Mouse (Mus musculus): ENCODE results near the gene AC141477.1.

Gene AC141477.1

DNA sequence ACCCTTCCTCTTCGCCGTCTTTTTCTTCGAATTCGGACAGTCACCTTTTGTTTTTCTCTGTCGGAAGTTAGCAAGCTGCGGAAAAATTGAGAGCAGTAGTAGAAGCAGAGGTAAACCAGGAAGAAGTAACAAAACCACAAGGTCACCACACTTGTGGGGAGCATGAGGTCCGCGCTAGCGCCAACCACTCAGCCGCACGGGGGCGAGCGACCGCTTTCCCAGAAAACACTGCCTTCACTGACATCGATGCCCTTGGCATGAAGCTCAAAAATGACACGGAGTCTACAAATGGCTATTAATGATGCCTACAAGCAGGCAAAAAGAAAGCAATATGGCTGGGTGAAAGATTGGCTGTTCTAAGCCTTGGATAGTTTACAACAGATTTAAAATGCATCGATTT, at the start of gene AC141477.1:
AC141477.1 (minus strand) TSS at position 164 of the 400 bp plus-strand sequence.
- DNase-seq (ENCODE audit: low spot score) = no peak

- DNase-seq (ENCODE audit: low spot score) = no peak
Observed at GRCm38 (mm10) chr10:76489205-76489604, 49.0 kb upstream of the AC141477.1 start.

DNA sequence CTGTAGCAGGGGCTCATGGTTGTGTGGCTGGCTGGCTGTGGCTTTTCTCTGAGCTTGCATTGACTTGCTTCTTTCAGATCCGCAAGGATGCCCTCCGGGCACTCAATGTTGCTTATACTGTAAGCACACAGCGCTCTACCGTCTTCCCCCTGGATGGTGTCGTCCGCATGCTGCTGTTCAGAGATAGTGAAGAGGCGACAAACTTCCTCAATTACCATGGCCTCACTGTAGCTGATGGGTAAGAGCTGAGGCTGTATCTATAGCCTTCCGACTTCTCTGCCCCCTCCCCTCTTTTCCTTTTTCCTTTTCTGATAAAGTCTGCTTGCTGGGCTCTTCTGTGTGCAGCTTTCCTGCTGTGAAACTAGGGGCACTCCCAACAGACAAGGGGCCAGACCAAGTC, 48.0 kb upstream of the AC141477.1 start:
- DNase-seq (ENCODE audit: low spot score) = no peak

DNA sequence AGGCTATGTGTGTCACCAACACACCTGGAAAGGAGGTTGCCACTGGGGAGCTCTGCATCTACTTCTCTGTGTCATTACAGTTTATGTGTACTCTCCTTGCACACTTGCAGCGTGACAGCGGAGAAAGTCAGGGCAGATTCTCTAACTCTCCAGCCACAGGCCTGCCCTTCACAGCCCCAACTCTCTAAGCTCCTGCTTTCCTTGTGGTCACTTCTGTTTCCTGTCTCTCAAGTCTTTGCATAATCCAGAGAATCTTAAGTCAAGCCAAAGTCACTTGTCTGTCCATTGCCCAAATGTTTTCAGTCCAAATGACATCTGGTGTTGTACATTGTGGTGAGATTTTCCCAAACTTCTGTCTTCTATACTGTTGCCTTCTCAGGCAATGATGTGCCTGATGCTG, 46.1 kb upstream of the AC141477.1 start:
- no peak for DNase-seq (ENCODE audit: low spot score)

- no peak for DNase-seq (ENCODE audit: low spot score)
Observed at GRCm38 (mm10) chr10:76481480-76481879, 41.2 kb upstream of the AC141477.1 start.

DNA sequence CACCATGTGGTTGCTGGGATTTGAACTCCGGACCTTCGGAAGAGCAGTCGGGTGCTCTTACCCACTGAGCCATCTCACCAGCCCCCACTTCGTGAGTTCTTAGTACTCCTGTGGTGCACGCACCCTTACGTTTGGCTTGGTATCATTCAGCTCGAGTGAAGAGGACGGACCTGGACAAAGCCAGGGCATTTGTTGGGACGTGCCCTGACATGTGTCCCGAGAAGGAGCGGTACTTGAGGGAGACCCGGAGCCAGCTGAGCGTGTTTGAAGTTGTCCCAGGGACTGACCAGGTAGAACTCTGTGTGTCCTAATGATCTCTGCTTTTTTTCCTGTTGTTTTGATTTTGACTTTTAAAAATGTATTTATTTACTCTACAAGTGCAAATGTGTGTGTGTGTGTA, 40.6 kb upstream of the AC141477.1 start:
- DNase-seq (ENCODE audit: low spot score) = no peak

DNA sequence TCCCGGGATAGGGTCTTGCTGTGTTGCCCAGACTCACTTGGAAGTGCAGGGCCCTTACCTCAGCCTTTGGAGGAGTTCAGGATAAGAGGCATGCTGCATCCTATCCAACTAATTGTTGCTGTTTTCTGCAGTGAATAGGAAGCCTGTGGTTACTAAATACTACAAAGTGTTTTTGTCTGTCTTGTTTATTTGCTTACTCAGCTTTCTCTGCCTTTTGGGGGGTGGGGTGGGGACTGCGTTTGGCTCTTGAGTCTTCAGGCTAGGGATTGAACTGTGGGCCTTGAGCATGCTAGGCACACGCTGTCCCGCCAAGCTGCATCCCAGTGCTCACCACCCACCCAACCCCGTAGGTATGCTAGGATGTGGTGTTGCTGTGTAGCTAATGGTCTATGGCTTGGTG, 33.5 kb upstream of the AC141477.1 start:
- DNase-seq (ENCODE audit: low spot score) = no peak

- DNase-seq (ENCODE audit: low spot score) = peak; percentile 96
Observed at GRCm38 (mm10) chr10:76468203-76469162, 28.2 kb upstream of the AC141477.1 start, which contains the start of the genes Mcm3ap and Ybey. Gene Mcm3ap, plus strand, starts transcription at chr10:76468927. Gene Ybey, minus strand, starts transcription at chr10:76469114.

GRCm38 (mm10) chr10:76462721-76463120, 22.5 kb upstream of the AC141477.1 start:
- DNase-seq (ENCODE audit: low spot score) = no peak

- DNase-seq (ENCODE audit: low spot score) = no peak
Observed at GRCm38 (mm10) chr10:76462312-76462711, 22.1 kb upstream of the AC141477.1 start.

DNA sequence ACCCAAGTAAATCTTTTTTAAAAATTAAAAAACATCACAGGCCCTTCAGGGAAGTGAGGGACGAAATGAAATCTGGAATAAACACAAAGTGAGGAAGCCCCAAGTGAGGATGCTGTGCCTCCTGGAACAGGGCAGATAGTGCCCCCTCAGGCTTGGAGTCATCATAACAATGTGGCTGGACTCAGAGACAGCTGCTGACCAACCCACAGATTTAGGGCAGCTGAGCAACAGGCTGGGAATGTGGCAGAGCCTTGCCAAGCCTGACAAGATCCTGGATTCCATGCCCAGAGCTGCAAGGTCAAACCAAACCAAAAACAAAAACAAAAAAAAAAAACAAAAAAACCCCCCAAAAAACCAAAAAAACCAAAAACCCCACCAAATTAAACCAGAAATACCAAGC, 21.0 kb upstream of the AC141477.1 start:
- no peak for DNase-seq (ENCODE audit: low spot score)

GRCm38 (mm10) chr10:76455289-76455688, 15.0 kb upstream of the AC141477.1 start:
- peak; percentile 80 for DNase-seq (ENCODE audit: low spot score)

- DNase-seq (ENCODE audit: low spot score) = no peak
Observed at GRCm38 (mm10) chr10:76448851-76449250, 8.6 kb upstream of the AC141477.1 start, which contains the start of gene 2610028H24Rik. Gene 2610028H24Rik, plus strand, starts transcription at chr10:76449081.

GRCm38 (mm10) chr10:76447406-76448229, 7.4 kb upstream of the AC141477.1 start:
- no peak for DNase-seq (ENCODE audit: low spot score)

DNA sequence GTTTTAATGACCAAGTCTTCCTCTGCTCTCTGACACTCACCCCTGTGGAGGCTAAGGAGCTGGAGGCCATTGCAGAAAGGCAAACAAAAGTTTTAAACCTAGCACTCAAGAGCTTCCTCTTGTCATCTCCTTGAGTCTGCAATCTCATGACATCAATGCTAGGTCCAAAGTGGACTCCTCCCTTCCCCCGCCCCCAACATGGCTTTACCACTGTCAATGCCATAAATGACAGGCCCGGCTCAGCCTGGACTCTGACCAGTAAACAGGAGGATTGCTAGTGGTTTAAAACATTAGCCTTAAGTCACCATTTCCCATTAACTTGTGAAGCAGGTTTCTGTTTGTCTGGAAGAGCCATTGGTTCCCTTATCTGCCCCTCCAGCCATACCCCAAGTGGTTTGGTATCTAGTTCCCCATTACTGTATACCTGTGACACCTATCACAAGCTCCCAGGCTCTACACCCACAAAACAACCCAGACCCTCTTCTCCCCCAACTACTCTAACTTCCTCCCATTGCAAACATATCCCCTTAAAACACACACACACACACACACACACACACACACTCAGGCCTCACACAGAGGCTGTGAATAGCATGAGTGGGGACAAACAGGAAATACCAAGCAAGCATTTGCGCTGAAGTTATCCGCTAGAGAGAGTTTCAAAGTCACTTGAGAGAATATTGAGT, 5.9 kb upstream of the AC141477.1 start:
- DNase-seq (ENCODE audit: low spot score) = no peak

DNA sequence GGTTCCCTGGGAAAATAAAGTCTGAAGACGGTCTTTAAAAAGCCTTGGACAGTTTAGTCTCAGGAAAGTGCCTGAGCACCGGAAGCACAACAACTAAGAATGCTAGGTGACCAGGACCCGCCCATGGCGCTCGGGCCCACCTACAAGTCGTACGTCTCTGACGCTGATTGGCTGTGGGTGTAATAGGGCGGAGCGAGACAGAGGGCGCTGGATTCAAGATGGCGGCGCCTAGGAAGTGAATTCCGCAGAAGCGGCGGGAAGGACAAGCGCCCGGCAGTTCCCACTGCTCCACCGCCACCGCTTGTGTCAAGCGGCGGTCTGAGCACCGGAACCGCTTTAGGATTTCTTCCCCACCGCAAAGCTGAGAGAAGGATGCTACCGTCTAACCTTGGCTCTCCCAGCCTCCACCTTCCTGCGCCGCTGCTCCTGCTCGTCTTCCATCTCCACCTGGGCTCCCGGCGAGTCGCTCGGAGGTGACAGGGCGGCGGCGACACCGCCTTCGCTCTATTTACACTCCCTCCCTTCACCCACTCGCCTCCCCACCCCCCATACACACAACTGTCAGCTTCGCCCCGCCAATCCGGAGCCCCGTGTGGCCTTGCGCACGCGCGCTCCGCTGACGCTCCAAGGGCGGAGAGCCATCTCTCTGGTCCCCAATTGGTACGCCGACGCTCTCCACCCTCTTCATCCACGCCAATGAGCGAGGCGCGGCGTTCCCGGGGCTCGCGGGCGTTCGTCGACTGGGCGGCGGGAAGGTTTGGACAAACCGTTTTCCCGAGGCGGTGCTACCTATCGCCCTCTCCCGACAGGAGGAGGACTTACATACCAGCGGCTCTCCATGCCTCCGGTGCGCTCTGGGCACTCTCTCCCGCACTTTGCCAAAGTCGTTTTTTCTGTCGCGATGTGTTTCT, 2.2 kb upstream of the AC141477.1 start, which contains the start of gene Pcnt:
Pcnt (minus strand) TSS at position 609 of the 911 bp plus-strand sequence.
- DNase-seq (ENCODE audit: low spot score) = peak; percentile 97

DNA sequence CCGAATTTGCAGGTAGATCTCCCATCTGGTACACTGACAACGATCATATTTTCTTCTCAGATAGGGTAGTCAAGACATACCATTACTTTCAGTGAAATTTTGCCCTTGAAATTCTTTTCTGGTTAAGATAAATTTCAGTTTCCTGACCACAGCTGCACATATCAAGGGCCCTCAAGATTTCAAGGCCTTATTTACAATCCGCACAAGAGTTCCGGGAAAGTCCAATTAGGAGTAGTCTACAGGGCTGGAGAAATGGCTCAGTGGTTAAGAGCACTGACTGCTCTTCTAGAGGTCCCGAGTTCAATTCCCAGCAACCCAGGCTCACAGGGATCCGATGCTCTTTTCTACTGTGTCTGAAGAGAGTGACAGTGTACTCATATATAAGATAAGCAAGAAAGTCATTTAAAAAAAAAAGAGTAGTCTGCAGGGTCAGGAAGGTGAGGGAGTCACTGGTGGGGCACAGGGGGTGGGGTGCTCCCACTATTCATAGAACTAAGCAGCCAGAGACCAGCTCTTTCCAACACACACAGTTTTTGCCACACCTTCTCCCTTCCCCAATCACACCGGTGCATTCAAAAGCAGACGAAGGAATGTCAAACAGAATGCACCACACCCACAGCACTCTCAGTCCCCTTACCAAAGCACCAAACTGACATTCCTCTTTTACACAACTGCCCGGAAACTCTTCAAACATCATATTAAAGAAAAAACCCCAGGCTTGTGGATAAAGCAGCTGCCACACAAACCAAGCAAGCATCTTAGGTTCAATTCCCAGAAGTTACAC, 945 bp downstream of the AC141477.1 start:
- DNase-seq (ENCODE audit: low spot score) = no peak

DNA sequence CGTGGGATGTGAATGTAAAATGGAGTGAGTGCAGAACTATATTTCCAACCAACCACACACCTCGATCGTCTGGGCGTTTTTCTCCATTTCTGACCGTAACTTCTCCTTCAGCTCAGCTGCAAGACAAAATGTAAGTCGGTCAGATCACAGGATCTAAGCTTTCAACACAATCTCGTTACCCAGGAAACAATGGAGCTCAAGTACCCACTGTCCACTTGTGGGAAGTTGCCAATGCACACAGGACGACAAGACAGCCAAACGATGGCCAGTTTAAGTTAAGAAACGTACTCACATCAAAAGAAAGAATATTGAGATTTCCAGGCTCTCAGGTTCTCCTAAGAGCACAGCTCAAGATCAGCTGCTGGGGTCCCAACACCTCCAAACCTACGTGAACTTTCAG, 6.3 kb downstream of the AC141477.1 start:
- no peak for DNase-seq (ENCODE audit: low spot score)

DNA sequence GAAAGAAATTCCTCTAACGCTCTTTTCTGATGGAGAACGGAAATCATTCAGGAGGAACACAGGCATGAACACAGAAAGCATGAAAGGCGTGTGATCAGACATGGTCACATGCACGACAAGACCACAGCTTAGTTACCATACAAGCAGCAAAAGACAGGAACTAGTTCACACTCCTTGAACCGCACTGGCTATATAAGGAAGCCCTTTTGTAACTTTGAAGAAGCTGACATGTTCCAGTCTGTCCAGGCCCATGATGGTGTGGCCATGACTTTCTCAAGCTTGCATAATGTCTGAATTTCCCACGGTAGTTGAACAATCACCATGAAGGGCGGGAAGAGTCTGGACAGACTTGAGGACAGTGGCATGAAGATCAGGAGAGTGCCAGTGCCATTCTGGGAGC, 14.6 kb downstream of the AC141477.1 start:
- DNase-seq (ENCODE audit: low spot score) = no peak

GRCm38 (mm10) chr10:76416811-76417210, 23.4 kb downstream of the AC141477.1 start:
- DNase-seq (ENCODE audit: low spot score) = no peak
